Mouse (Mus musculus) layer of hippocampus, adult 9-11 months (tissue): ENCODE data around the gene Nkd1.

Experiments
- DNase-seq: peaks from one replicate; pipeline ENCODE4 v3.0.0; 2022

Gene Nkd1

GRCm38 (mm10) chr8:88539963-88540362, 18.8 kb downstream of the Nkd1 start:
- no peak for DNase-seq

DNA sequence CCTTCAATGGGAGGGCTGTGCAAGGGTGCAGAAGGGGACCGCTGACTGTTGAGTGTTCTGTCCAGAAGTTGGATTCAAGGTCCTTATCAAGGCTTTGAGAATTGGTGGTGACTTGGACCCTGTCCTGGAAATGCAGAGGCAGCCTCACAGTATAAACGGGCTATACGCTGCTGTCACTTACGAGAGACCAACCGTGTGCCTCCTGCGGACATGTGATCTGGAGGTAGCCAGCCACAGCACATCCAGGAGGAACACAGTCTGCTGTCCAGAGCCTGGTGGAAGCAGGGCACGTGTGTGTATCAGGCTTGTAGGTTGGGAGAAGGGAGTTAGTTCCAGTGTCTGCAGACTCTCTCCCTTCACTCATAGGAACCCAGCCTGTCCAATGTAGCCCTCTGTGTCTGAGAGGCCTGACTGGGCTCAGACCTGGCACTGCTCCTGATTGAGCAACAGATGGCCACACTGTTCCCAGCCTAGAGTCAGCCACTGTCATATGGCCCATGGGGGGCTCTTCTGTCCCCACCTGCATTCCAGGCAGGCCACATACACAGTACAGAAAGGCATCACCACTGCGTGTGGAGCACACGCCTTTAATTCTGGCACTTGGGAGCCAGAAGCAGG, 21.6 kb downstream of the Nkd1 start:
- no peak for DNase-seq

- DNase-seq = no peak
These were observed 23.5 kb downstream of the Nkd1 start for GRCm38 (mm10) chr8:88544677-88545076.

GRCm38 (mm10) chr8:88545441-88545840, 24.3 kb downstream of the Nkd1 start:
- DNase-seq = no peak

- no peak for DNase-seq
These were observed 25.0 kb downstream of the Nkd1 start for GRCm38 (mm10) chr8:88546032-88546732.

DNA sequence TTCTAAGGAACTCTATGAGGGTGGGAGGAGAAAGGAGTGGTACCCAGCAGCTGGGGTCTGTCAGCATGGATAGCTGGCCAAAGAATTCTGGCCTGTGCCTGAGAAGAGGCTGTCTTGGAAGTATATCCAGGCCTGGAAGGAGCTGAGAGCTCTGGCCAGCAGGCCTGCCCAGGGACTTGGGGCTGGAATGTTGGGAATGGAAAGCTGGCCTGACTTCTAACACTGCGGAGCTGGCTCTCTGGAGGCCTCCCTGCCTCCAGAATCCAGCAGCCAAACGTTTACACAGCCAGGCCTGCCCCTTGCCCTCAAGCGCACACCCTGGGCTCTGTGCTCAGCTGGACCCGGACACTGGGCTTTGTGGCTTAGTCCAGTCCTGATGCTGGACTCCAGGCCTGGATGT, 34.5 kb downstream of the Nkd1 start:
- DNase-seq = no peak

DNA sequence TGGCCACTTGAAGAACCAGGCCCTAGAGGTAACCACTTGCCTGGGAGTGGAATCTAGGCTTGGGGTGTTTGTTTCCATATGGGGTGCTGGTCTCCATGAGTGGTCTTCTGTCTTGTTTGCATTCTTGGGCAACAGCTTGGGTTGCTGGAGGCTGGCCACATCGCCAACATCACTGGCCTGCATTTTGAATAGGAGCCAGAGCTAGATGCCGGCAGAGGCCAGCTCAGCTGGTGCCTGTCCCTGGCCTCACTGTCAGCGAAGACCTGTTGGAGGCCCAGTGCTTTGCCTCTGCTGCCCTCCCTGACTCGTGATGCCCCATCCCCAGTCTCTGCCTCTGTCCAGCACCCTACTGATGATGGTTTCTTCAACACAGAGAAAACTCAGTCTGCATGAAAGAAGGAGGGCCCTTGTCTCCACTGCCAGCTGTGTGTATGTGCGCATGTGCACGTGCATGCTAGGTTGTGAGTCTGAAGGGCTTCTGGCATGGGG, 38.9 kb downstream of the Nkd1 start:
- no peak for DNase-seq

DNA sequence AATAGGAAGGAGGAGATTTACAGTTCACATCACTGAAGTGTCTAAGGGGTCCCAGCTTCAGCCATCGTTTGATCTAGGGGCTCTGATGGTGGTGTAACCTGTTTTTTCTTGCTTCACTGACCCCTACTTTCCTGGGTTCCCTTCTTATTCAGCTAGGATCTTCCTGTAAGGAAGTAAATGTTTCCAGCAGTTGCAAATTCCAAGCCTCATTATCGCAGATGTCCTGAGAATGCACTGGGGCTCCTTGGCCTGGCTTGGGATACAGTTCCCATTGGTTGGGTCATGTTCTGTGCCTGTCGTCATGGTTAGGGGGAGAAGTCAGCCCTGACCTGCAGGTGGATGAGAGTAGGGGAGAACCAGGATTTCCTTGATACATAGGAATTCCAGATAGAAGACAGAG, 40.2 kb downstream of the Nkd1 start:
- DNase-seq = no peak

DNA sequence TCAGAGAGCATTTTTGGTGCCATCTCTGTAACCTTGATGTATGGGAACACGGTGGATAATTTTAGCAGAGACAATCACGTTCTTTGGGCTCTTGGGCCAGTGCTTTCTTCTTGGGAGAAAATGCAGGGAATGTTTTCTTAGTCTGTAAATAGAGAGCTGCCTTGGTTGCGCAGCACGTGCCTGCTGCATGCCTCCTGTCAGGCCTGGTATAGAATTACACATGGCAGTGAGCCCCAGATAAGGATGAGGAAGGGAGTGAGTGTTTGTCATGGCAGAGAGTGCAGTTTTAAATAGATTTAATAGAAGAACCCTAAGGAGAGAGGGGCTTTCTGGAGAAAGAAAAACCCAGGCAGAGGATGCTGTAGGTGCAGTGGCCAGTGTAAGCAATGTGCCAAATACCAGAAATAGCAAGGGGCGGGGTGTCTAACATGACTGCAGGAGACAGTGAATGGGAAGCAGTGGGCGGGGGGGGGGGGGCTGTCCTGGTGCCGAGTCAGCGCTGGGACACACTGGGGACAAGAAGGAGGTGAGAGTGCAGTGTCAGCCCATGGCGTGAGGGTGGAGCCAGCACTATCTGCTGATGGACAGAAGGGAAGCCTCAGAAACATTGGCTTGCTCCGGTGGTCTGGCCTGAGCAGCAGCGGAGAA, 43.2 kb downstream of the Nkd1 start:
- DNase-seq = peak; percentile 45

- DNase-seq = no peak
These were observed 45.0 kb downstream of the Nkd1 start for GRCm38 (mm10) chr8:88566119-88566518.

GRCm38 (mm10) chr8:88567314-88568121, 46.4 kb downstream of the Nkd1 start:
- DNase-seq = peak; percentile 49

DNA sequence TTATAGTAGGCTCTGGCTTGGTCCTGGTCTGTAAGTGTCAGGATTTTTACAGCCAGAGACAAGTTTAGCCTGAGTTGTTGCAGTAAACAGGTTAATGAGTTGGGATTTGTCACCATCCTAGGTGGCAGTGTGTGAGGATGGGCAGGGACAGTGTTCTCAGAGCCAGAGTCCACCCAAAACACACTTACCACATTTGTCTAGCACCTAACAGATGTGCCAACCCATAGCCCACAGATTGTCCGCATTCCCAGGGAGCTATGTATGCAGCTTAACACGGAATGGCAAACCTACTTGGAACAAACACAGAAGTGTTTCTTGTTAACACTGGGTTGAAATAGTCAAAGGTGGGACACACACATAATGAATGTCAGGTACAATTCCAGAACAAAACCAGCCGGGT, 47.1 kb downstream of the Nkd1 start:
- DNase-seq = no peak

DNA sequence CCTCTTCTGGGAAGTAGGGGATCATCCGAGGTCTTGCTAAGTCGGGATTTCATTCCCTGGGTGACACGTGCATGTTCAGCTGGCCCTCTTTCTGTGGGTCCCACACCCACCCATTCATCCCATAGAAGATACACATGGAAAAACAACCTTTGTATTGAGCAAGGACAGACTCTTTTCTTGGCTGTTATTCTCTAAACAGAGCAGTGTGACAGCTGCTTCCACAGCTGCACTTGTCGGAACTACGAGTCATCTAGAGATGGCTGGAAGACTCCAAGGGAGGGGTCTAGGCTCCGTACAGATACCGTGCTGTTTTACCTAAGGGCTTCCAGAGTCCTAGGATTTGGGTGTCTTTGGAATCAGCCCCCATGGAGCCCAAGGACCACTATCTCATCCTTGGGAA, 48.2 kb downstream of the Nkd1 start:
- no peak for DNase-seq

DNA sequence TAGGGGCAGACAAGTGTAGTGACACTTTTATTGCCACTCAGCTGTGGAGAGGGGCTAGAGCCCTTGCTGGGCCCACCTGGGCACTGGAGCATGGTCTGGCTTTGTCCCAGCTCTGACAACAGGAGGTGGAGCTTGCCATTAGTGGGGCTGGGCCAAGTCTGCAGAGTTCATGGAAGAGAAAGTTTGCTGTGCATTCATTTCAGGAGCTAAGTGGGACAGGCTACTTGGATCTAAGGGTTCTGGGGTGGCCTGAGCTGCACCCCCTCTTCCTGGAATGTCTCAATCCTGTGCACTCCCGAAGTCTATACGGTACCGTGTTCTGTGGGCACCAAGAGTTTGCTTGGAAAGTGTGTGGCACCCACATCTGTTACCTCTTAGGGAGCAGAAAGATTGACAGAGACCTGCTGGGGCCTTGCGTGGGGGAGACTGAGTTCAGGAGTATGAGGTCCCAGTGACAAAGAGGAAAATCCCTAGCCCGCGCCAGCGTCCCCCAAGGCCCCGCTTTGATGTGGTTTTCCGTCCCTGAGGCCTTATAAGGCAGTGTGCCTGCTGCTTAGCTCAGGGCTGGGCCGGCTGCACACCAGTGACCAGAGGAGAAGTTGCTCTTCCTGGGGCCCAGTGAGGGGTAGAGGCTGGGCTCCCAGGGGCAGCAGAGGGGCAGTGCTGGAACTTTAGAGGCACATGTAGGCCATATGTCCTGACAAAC, 49.3 kb downstream of the Nkd1 start:
- DNase-seq = no peak

GRCm38 (mm10) chr8:88571434-88572184, 50.5 kb downstream of the Nkd1 start:
- DNase-seq = no peak

GRCm38 (mm10) chr8:88572185-88572909, 51.2 kb downstream of the Nkd1 start:
- no peak for DNase-seq

- peak; percentile 66 for DNase-seq
These were observed 51.9 kb downstream of the Nkd1 start for GRCm38 (mm10) chr8:88572941-88573645.

GRCm38 (mm10) chr8:88574975-88575374, 53.8 kb downstream of the Nkd1 start:
- no peak for DNase-seq

- DNase-seq = peak; percentile 57
These were observed 55.4 kb downstream of the Nkd1 start for GRCm38 (mm10) chr8:88576351-88577142.

- no peak for DNase-seq
These were observed 56.5 kb downstream of the Nkd1 start for GRCm38 (mm10) chr8:88577666-88578065.
